In genomic region chr5:29772651-29773330, GRCm38 (mm10) we compare ENCODE assay signal across 11 mouse cellular contexts. TPM values are rescaled to one million over a fixed set of nuclear protein-coding genes. Genes with fewer than 3 reads are reported as not detected.
A peak's percentile ranks its signal among the peaks of the same experiment; 100 is the strongest.
DNase-seq lines count a peak whose midpoint lies in the region; ATAC-seq and TF ChIP-seq lines count a peak whose summit lies in the region.
"Had no signal": no experiment of that assay in that cellular context is flagged by ENCODE, and none has a peak within 500 bp of the region (broad histone marks: within the 10 kb centered on the region; RNA-seq: fewer than 3 reads in every experiment).

No protein-coding gene starts in this region.

- no peaks in the 10 kb centered on the region for H3K4me1 ChIP-seq in forebrain, embryonic 14.5 days (ENCODE audit: control insufficient read depth, insufficient read depth, low read length)
- H3K4me1 ChIP-seq in forebrain, embryonic 10.5 days = no peaks in the 10 kb centered on the region
- no peaks in the 10 kb centered on the region for H3K4me1 ChIP-seq in forebrain, postnatal 0 days (ENCODE audit: insufficient read depth)

- H3K27me3 ChIP-seq in forebrain, embryonic 14.5 days (replicated peaks; ENCODE audit: control insufficient read depth, insufficient read depth, low read length) = no peaks in the 10 kb centered on the region
- no peaks in the 10 kb centered on the region for H3K27me3 ChIP-seq in forebrain, embryonic 10.5 days (ENCODE audit: poor library complexity, severe bottlenecking)
- no peaks in the 10 kb centered on the region for H3K27me3 ChIP-seq in forebrain, postnatal 0 days (ENCODE audit: insufficient read depth, low read length)

- no peak for TF ChIP-seq CTCF in forebrain, postnatal 0 days (IDR thresholded peaks at IDR 0.05; ENCODE audit: low read depth)

- no peak overlapping the region for H3K27ac ChIP-seq in forebrain, embryonic 14.5 days (ENCODE audit: low read depth, low read length)
- no peak overlapping the region for H3K27ac ChIP-seq in forebrain, embryonic 10.5 days
- no peak overlapping the region for H3K27ac ChIP-seq in forebrain, postnatal 0 days (ENCODE audit: low read depth, low read length)

- intact Hi-C loops in left cerebral cortex, postnatal 4 days (cut with DNase I) = no loop called here
- intact Hi-C loops in left cerebral cortex, postnatal 10 days (cut with DNase I) = no loop called here

- 65% methylated on average over 4 of the region's 4 CpGs for whole genome bisulfite sequencing in forebrain, embryonic 14.5 days
- WGBS in forebrain, embryonic 10.5 days = 90% methylated on average over 4 of the region's 4 CpGs
- WGBS in forebrain, postnatal 0 days = 56% methylated on average over 4 of the region's 4 CpGs

- peak; percentile 51 for DNase-seq in forebrain, embryonic 14.5 days (ENCODE audit: low spot score)
- DNase-seq in forebrain, embryonic 10.5 days (ENCODE audit: extremely low spot score, low spot score) = no peak
- peak; percentile 65 for DNase-seq in left cerebral cortex, postnatal 4 days
- no peak for DNase-seq in left cerebral cortex, postnatal 10 days (ENCODE audit: extremely low spot score in 1 of 2, low spot score in 2 of 2)
- peak; percentile 20 for DNase-seq in forebrain, postnatal 0 days
- no peak for DNase-seq in spleen, adult 18-20 months
- no peak for DNase-seq in liver

- peaks cover 22% of the 10 kb centered on the region; the same call in 1 of the 2 replicates for H3K36me3 ChIP-seq in forebrain, embryonic 14.5 days (ENCODE audit: control insufficient read depth, insufficient read depth, low read length)
- peaks cover 82% of the 10 kb centered on the region for H3K36me3 ChIP-seq in forebrain, embryonic 10.5 days (replicated peaks)
- H3K36me3 ChIP-seq in forebrain, postnatal 0 days (ENCODE audit: insufficient read depth) = peaks cover 12% of the 10 kb centered on the region; the same call in 1 of the 2 replicates

- no peak overlapping the region for H3K9ac ChIP-seq in forebrain, embryonic 14.5 days (ENCODE audit: low read length)
- no peak overlapping the region for H3K9ac ChIP-seq in forebrain, postnatal 0 days

- ATAC-seq in forebrain, embryonic 14.5 days = peak; percentile 63; the same call in 1 of the 2 replicates
- peak; percentile 54; the same call in 1 of the 2 replicates for ATAC-seq in forebrain, postnatal 0 days
- ATAC-seq in neutrophil, adult 5-6 weeks (ENCODE audit: extremely low read depth, insufficient number of reproducible peaks, low FRiP score, poor library complexity, severe bottlenecking) = peak; percentile 25; the same call in 1 of the 2 replicates

- H3K9me3 ChIP-seq in forebrain, embryonic 14.5 days (replicated peaks; ENCODE audit: control insufficient read depth, low read length) = no peaks in the 10 kb centered on the region
- H3K9me3 ChIP-seq in forebrain, embryonic 10.5 days = no peaks in the 10 kb centered on the region
- no peaks in the 10 kb centered on the region for H3K9me3 ChIP-seq in forebrain, postnatal 0 days (ENCODE audit: low read length)

- no peak overlapping the region for H3K4me3 ChIP-seq in forebrain, embryonic 14.5 days (ENCODE audit: low read depth, low read length)
- H3K4me3 ChIP-seq in forebrain, embryonic 10.5 days = no peak overlapping the region
- no peak overlapping the region for H3K4me3 ChIP-seq in forebrain, postnatal 0 days (ENCODE audit: low read depth, low read length)

- H3K4me2 ChIP-seq in forebrain, embryonic 14.5 days (ENCODE audit: low read length) = no peak overlapping the region
- no peak overlapping the region for H3K4me2 ChIP-seq in forebrain, postnatal 0 days (ENCODE audit: low read depth)

RNA-seq across cellular contexts. Expression of gene Gm5129, which starts 37.1 kb away (rescaled TPM):
- not detected in 2 replicates for polyA plus RNA-seq in forebrain, embryonic 14.5 days (2014; fragmentation: Nextera tagmentation; extraction: Ambion mirVana)
- not detected in 2 replicates for polyA plus RNA-seq in forebrain, embryonic 10.5 days (2016; fragmentation: Nextera tagmentation; extraction: Ambion mirVana)
- not detected for total RNA-seq in left cerebral cortex, postnatal 4 days (2021)
- total RNA-seq in left cerebral cortex, postnatal 10 days (2021) = not detected
- not detected in 2 replicates for total RNA-seq in forebrain, postnatal 0 days (2014; rRNA removed)
- polyA plus RNA-seq in forebrain, postnatal 0 days (2015; fragmentation: Nextera tagmentation; extraction: Ambion mirVana) = not detected in 2 replicates
- total RNA-seq in neutrophil, adult 5-6 weeks (2017) = 12.2 and 37.4 TPM in 2 replicates
- total RNA-seq: liver, adult 2 months had no signal
- polyA plus RNA-seq: liver, adult 2 months; neural tube, embryonic 11.5 days; stomach, embryonic 16.5 days had no signal

RNA-seq across cellular contexts. Expression of gene Dnajb6, which starts 37.3 kb away (rescaled TPM):
- polyA plus RNA-seq in forebrain, embryonic 14.5 days (2014; fragmentation: Nextera tagmentation; extraction: Ambion mirVana) = 301 and 357 TPM in 2 replicates
- 175 and 181 TPM in 2 replicates for polyA plus RNA-seq in forebrain, embryonic 10.5 days (2016; fragmentation: Nextera tagmentation; extraction: Ambion mirVana)
- total RNA-seq in left cerebral cortex, postnatal 4 days (2021) = 100 to 1,000 TPM; 190 to 197 TPM
- total RNA-seq in left cerebral cortex, postnatal 10 days (2021) = 100 to 1,000 TPM; 187 to 191 TPM
- total RNA-seq in forebrain, postnatal 0 days (2014; rRNA removed) = 310 and 368 TPM in 2 replicates
- 373 and 384 TPM in 2 replicates for polyA plus RNA-seq in forebrain, postnatal 0 days (2015; fragmentation: Nextera tagmentation; extraction: Ambion mirVana)
- 216 and 234 TPM in 2 replicates for total RNA-seq in neutrophil, adult 5-6 weeks (2017)

Comparison
In these comparisons a context has a peak if more than half of its experiments do, and no peak if none do; other contexts are left out.
1. DNase-seq: peak in forebrain, embryonic 14.5 days (single experiment), left cerebral cortex, postnatal 4 days (single experiment) and forebrain, postnatal 0 days (single experiment); none in forebrain, embryonic 10.5 days (single experiment), left cerebral cortex, postnatal 10 days (0 of 2), spleen, adult 18-20 months (0 of 2) and liver (single experiment).
2. Peak in every context shown above with its lines, with median percentiles within 50 percentile points of each other: ATAC-seq.